Mouse (Mus musculus): ENCODE data around the gene Ildr2.

Gene Ildr2

DNA sequence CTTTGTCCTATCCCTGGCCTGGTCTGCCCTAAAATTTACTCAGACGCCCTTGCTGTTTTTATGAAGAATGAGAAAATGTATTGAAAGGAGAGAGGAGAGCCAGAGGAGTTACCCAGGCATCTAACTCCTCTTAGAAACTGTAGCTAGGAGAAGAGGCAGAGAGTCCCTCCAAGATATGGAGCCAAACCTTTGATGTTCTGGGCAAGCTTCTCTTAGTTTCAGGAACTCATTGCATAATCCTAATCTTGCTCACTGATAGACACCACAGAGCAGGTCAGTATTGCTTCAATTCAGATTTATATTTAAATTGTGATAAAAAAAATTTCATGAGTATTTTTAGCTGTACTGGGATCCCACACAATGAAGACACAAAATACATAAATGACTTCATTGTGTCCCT is 27.3 kb downstream of the Ildr2 start:
- ChIA-PET CTCF (no interaction called here), POLR2A (interaction anchor here in 1 of 4 experiments (1.0 to 1.1 kb wide), 2 partner anchors 15 to 157 kb away, joined by 3 read pairs; no protein-coding TSS in a partner anchor)

DNA sequence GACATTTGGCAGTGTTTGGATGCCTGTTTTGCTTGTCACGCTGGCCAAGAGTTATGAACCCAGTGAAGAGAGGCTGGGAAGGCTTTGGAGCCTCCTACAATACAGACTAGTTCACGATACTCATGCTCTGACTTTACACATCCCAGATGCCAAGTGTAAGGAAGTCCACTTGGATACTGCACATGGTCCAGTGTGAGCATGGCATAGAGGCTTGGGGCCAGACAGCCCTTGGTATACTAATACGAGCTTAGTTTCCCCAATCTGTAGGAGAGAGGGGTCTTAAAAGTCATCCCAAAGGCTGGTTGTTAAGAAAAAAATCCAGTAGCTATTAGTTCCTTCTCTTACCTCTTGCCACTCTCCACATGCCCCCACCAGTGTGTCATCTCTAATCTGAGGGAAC is 27.9 kb downstream of the Ildr2 start:
- POLR2A ChIA-PET = interaction anchor here in 2 of 4 experiments (0.9 to 1.3 kb wide), 4 partner anchors 15 to 157 kb away, joined by 3 to 7 read pairs (median 3); no protein-coding TSS in a partner anchor
- CTCF ChIA-PET = interaction anchor here in 2 of 4 experiments (1.1 to 1.2 kb wide), 2 partner anchors 27 to 122 kb away, joined by 3 to 4 read pairs; partner anchors contain the start of gene Ildr2 (in 1 of the 2)

GRCm38 (mm10) chr1:166282597-166283210 is 28.8 kb downstream of the Ildr2 start:
- CTCF ChIA-PET = interaction anchor here in 3 of 4 experiments (0.9 to 1.2 kb wide), 3 partner anchors 28 to 123 kb away, joined by 3 to 4 read pairs (median 3); partner anchors contain the start of gene Ildr2 (in 1 of the 3)
- POLR2A ChIA-PET = interaction anchor here in 2 of 4 experiments (0.9 to 1.3 kb wide), 3 partner anchors 16 to 158 kb away, joined by 3 to 7 read pairs (median 3); no protein-coding TSS in a partner anchor

- CTCF ChIA-PET = no interaction called here
- POLR2A ChIA-PET = no interaction called here
Observed at GRCm38 (mm10) chr1:166283451-166283850, 29.5 kb downstream of the Ildr2 start.

- CTCF ChIA-PET = interaction anchor here in 1 of 4 experiments (1.0 kb wide), 1 partner anchor 34 kb away, joined by 3 read pairs; no protein-coding TSS in a partner anchor
- POLR2A ChIA-PET = no interaction called here
Observed at GRCm38 (mm10) chr1:166284390-166284789, 30.5 kb downstream of the Ildr2 start.

DNA sequence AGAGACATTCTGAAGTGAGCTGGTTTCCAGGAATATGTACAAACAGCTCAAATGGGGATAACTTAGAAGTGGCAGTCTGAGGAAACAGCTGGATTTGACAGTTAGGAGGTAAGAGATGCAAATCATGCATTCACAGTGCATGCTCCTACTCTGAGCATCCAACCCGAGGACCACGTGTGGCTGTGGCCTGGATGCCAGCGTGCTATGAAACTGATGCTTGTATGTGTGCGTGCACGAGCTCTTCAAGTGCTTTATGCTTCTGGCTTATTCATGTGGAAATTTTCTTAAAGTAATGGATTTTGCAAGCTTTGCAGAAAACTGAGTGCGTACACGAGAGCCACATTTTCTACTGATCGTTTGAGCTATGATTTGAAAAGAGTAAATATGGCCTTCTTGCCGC is 32.3 kb downstream of the Ildr2 start:
- ChIA-PET POLR2A (interaction anchor here in 1 of 4 experiments (0.6 to 1.3 kb wide), 2 partner anchors 12 to 31 kb away, joined by 3 read pairs; no protein-coding TSS in a partner anchor), CTCF (interaction anchor here in 2 of 4 experiments (0.6 to 0.7 kb wide), 2 partner anchors 23 to 32 kb away, joined by 3 to 4 read pairs; no protein-coding TSS in a partner anchor)

- POLR2A ChIA-PET = interaction anchor here in 2 of 4 experiments (0.7 to 1.0 kb wide), 2 partner anchors 12 to 67 kb away, joined by 3 read pairs; no protein-coding TSS in a partner anchor
- CTCF ChIA-PET = no interaction called here
Observed at GRCm38 (mm10) chr1:166290562-166290961, 36.6 kb downstream of the Ildr2 start.

DNA sequence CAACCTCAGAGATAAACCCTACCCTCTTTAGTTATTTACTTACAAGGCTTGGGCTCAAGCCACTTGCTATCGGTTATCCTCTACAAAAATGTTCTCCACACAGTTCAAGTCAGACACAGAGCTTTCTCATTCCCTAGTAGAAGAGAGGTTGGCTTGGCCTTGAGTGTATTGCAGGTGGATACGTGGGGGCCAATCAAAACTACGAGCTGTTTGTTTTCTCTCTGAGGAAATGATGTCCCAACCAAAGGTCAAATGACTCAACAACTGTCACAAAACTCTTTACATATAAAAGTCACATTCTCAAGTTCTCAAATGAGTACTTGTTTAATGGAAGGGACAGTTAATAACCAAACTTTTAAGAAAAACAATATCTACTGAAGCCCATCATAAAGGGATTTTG is 39.1 kb downstream of the Ildr2 start:
- POLR2A ChIA-PET = no interaction called here

GRCm38 (mm10) chr1:166295548-166295947 is 41.6 kb downstream of the Ildr2 start:
- ChIA-PET POLR2A (interaction anchor here in 1 of 4 experiments (1.3 kb wide), 1 partner anchor 20 kb away, joined by 4 read pairs; no protein-coding TSS in a partner anchor), CTCF (interaction anchor here in 1 of 4 experiments (1.0 kb wide), 1 partner anchor 24 kb away, joined by 4 read pairs; no protein-coding TSS in a partner anchor)

More for the DNA sequence above, 39.1 kb downstream of the Ildr2 start:
- CTCF ChIA-PET = no interaction called here

DNA sequence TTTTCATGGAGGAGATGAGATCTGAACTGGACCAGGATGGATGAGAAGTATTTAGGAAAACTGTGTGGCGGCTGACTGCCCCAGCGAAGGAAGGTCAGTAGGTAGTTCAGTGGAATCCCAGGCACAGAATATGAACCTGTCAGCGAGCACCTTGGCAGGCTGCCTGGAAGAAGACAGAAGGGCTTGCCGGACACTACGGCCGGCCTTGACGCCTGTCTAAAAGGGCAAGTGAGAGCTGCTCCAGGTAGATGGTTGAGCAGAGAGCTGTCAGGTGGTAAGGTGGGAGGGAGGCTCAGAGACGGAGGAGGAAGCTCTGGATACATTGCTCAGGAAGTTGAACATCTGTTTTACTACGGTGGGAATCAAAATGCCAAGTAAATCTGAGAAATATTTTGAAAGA is 42.4 kb downstream of the Ildr2 start:
- ChIA-PET POLR2A (interaction anchor here in 1 of 4 experiments (0.8 to 1.3 kb wide), 3 partner anchors 14 to 294 kb away, joined by 3 to 4 read pairs (median 3); partner anchors contain the start of gene Pou2f1), CTCF (no interaction called here)

- ChIA-PET CTCF (interaction anchor here in 1 of 4 experiments (0.6 kb wide), 1 partner anchor 130 kb away, joined by 3 read pairs; no protein-coding TSS in a partner anchor), POLR2A (interaction anchor here in 1 of 4 experiments (0.8 to 1.2 kb wide), 2 partner anchors 15 to 295 kb away, joined by 3 read pairs; partner anchors contain the start of gene Pou2f1)
Observed at GRCm38 (mm10) chr1:166296971-166297370, 43.0 kb downstream of the Ildr2 start.

GRCm38 (mm10) chr1:166297499-166298111 is 43.7 kb downstream of the Ildr2 start:
- CTCF ChIA-PET = interaction anchor here in 1 of 4 experiments (0.6 kb wide), 1 partner anchor 131 kb away, joined by 3 read pairs; no protein-coding TSS in a partner anchor
- POLR2A ChIA-PET = interaction anchor here in 1 of 4 experiments (1.2 kb wide), 2 partner anchors 11 to 296 kb away, joined by 3 read pairs; partner anchors contain the start of gene Pou2f1

DNA sequence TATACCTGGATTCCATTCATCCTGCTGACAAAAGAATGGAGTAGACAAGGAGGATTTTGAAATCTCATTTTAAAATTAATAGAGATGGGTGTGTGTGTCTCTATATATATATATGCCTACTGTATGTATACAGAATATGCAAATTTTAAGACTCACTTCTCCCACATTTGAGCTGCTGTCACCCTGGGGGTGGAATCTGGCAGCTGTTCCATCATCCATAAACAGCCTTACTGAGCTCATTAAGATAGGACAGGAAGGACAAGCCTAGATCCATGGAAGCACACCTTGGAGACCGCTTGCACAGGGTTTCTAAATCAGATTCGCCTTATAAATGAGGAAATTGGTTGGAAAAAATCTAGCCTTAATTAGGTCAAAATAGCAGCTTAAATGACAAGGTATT is 44.9 kb downstream of the Ildr2 start:
- POLR2A ChIA-PET = interaction anchor here in 2 of 4 experiments (1.1 to 1.4 kb wide), 4 partner anchors 11 to 17 kb away, joined by 3 to 7 read pairs (median 3); no protein-coding TSS in a partner anchor
- CTCF ChIA-PET = no interaction called here

GRCm38 (mm10) chr1:166299821-166300220 is 45.9 kb downstream of the Ildr2 start:
- ChIA-PET POLR2A (interaction anchor here in 3 of 4 experiments (0.6 to 1.3 kb wide), 4 partner anchors 10 to 973 kb away, joined by 3 read pairs; no protein-coding TSS in a partner anchor), CTCF (no interaction called here)

DNA sequence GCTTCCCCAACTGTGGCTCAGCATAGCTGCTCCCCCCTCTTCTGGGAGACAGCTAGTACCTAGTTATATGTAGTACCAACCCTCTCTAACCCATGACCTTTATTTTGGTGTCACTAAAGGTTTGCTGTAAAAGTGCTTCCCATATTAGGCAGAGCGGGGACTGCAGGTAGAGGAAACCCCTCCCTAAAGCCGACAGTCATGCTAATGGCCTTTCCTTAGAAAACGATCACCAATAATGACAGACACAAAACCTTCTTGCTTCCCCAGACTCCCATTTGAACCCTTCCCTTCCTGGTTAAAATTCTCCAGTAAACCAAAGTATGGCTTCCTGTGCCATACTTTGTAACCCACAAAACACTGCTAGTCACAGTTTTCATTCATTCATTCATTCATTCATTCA is 46.6 kb downstream of the Ildr2 start:
- CTCF ChIA-PET = no interaction called here
- POLR2A ChIA-PET = no interaction called here

GRCm38 (mm10) chr1:166304352-166305240 is 50.7 kb downstream of the Ildr2 start:
- POLR2A ChIA-PET = interaction anchor here in 2 of 4 experiments (1.1 to 1.2 kb wide), 2 partner anchors 16 to 69 kb away, joined by 3 read pairs; no protein-coding TSS in a partner anchor
- CTCF ChIA-PET = interaction anchor here in 1 of 4 experiments (1.8 kb wide), 1 partner anchor 15 kb away, joined by 4 read pairs; no protein-coding TSS in a partner anchor

DNA sequence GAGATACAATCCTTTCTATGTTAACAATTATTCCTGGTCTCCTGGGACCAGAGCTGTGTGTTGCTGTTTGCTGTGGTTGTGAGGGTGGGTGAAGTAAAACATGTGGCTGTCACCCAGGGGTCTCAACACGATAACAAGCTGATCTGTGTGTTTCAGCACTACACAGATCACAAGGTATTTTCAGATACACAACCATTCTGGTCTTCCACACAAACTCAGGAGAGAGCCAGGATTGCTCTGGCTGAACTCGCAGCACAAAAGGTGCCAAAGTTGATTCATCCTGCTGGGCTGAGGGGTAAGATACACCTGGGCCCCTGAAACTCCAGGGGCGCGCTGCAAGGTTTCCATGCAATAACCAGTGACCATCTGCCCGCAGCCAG is 54.5 kb downstream of the Ildr2 start:
- CTCF ChIA-PET = interaction anchor here in 3 of 4 experiments (0.6 to 3.3 kb wide), 3 partner anchors 10 to 94 kb away, joined by 6 to 15 read pairs (median 8); no protein-coding TSS in a partner anchor
- POLR2A ChIA-PET = interaction anchor here in 3 of 4 experiments (0.7 kb wide), 3 partner anchors 57 to 531 kb away, joined by 3 to 7 read pairs (median 6); no protein-coding TSS in a partner anchor

All from embryonic stem cell, embryonic (primary cell).